Mouse (Mus musculus): ENCODE measurements around the gene Ccdc160. TPM values are rescaled to one million over a fixed set of nuclear protein-coding genes. Genes with fewer than 3 reads are reported as not detected.

Ccdc160 gene
- total and polyA plus RNA-seq, 3 experiments: not detected

GRCm38 (mm10) chrX:52745462-52745861 lies 45.5 kb upstream of the Ccdc160 start:
- H3K79me2 ChIP-seq (ENCODE audit: control insufficient read depth, insufficient read depth, low read length, poor library complexity): no peaks in the 10 kb centered on the region
- H3K27me3 ChIP-seq (ENCODE audit: control insufficient read depth in 1 of 2, insufficient read depth in 2 of 2, low read length in 2 of 2): no peaks in the 10 kb centered on the region
- no peak overlapping the region for H3K27ac ChIP-seq (ENCODE audit: control insufficient read depth, low read depth, low read length)
- no peaks in the 10 kb centered on the region for H3K4me1 ChIP-seq (ENCODE audit: control insufficient read depth in 1 of 2, insufficient read depth in 2 of 2, low read length in 2 of 2)
- H3K4me3 ChIP-seq (ENCODE audit: control insufficient read depth in 1 of 2, insufficient read depth in 1 of 2, low read depth in 2 of 2, low read length in 2 of 2): no peak overlapping the region
- TF ChIP-seq GATA1 (IDR thresholded peaks at IDR 0.05; ENCODE audit: low read depth, low read length): no peak
- no peak for TF ChIP-seq EP300 (IDR thresholded peaks at IDR 0.05; ENCODE audit: low read depth in 1 of 2, low read length in 2 of 2)
- TF ChIP-seq MYC (IDR thresholded peaks at IDR 0.05; ENCODE audit: low read depth, low read length): no peak
- TF ChIP-seq UBTF (IDR thresholded peaks at IDR 0.05; ENCODE audit: borderline replicate concordance, insufficient read depth, low read depth, low read length): no peak
- TF ChIP-seq TAL1 (IDR thresholded peaks at IDR 0.05; ENCODE audit: low read length): no peak
- TF ChIP-seq SMC3 (IDR thresholded peaks at IDR 0.05; ENCODE audit: low read depth, low read length): no peak
- no peak for TF ChIP-seq MAFK (IDR thresholded peaks at IDR 0.05; ENCODE audit: borderline replicate concordance, low read depth, low read length)
- no peak for TF ChIP-seq BHLHE40 (IDR thresholded peaks at IDR 0.05; ENCODE audit: borderline replicate concordance, low read depth, low read length)
- no peak for TF ChIP-seq CHD1 (IDR thresholded peaks at IDR 0.05; ENCODE audit: low read depth, low read length)
- TF ChIP-seq POLR2AphosphoS2 (IDR thresholded peaks at IDR 0.05; ENCODE audit: low read length): no peak
- TF ChIP-seq HCFC1 (IDR thresholded peaks at IDR 0.05; ENCODE audit: low read depth, low read length): no peak
- no peaks in the 10 kb centered on the region for H3K36me3 ChIP-seq (ENCODE audit: control insufficient read depth in 1 of 2, insufficient read depth in 2 of 2, low read length in 2 of 2)
- DNase-seq (ENCODE audit: low read depth, low spot score): no peak
- H3K9me3 ChIP-seq (replicated peaks; ENCODE audit: insufficient read depth, low read length): no peaks in the 10 kb centered on the region
- no peak overlapping the region for H3K9ac ChIP-seq (ENCODE audit: control insufficient read depth, low read depth, low read length, poor library complexity, severe bottlenecking)

GRCm38 (mm10) chrX:52745917-52746316 lies 45.1 kb upstream of the Ccdc160 start:
- Histone ChIP-seq H3K27ac (ENCODE audit: control insufficient read depth, low read depth, low read length) (no peak overlapping the region), H3K4me3 (ENCODE audit: control insufficient read depth in 1 of 2, insufficient read depth in 1 of 2, low read depth in 2 of 2, low read length in 2 of 2) (no peak overlapping the region), H3K27me3 (ENCODE audit: control insufficient read depth in 1 of 2, insufficient read depth in 2 of 2, low read length in 2 of 2) (no peaks in the 10 kb centered on the region), H3K9ac (ENCODE audit: control insufficient read depth, low read depth, low read length, poor library complexity, severe bottlenecking) (no peak overlapping the region), H3K36me3 (ENCODE audit: control insufficient read depth in 1 of 2, insufficient read depth in 2 of 2, low read length in 2 of 2) (no peaks in the 10 kb centered on the region), H3K4me1 (ENCODE audit: control insufficient read depth in 1 of 2, insufficient read depth in 2 of 2, low read length in 2 of 2) (no peaks in the 10 kb centered on the region), H3K79me2 (ENCODE audit: control insufficient read depth, insufficient read depth, low read length, poor library complexity) (no peaks in the 10 kb centered on the region), H3K9me3 (replicated peaks; ENCODE audit: insufficient read depth, low read length) (no peaks in the 10 kb centered on the region)
- DNase-seq (ENCODE audit: low read depth, low spot score): no peak
- TF ChIP-seq KAT2A (conservative IDR thresholded peaks at IDR 0.05; ENCODE audit: low read depth, low read length): no peak
- TF ChIP-seq USF1 (IDR thresholded peaks at IDR 0.05; ENCODE audit: low read depth, low read length): no peak
- TF ChIP-seq MAX (IDR thresholded peaks at IDR 0.05; ENCODE audit: low read length): no peak
- no peak for TF ChIP-seq TCF12 (IDR thresholded peaks at IDR 0.05; ENCODE audit: low read depth, low read length)
- no peak for TF ChIP-seq BHLHE40 (IDR thresholded peaks at IDR 0.05; ENCODE audit: borderline replicate concordance, low read depth, low read length)
- no peak for TF ChIP-seq NRF1 (IDR thresholded peaks at IDR 0.05; ENCODE audit: insufficient read depth, low read depth, low read length, poor library complexity, severe bottlenecking)
- no peak for TF ChIP-seq GABPA (IDR thresholded peaks at IDR 0.05; ENCODE audit: low read depth, low read length)
- TF ChIP-seq SMC3 (IDR thresholded peaks at IDR 0.05; ENCODE audit: low read depth, low read length): no peak
- TF ChIP-seq CTCF (IDR thresholded peaks at IDR 0.05 in 2 of 3, conservative IDR thresholded peaks at IDR 0.05 in 1 of 3; ENCODE audit: control insufficient read depth in 1 of 3, insufficient read depth in 1 of 3, low read depth in 2 of 3, low read length in 3 of 3, poor library complexity in 1 of 3, severe bottlenecking in 1 of 3): no peak
- no peak for TF ChIP-seq ELF1 (IDR thresholded peaks at IDR 0.05; ENCODE audit: low read depth, low read length)
- TF ChIP-seq POLR2AphosphoS5 (IDR thresholded peaks at IDR 0.05; ENCODE audit: borderline replicate concordance, low read depth, low read length): no peak
- TF ChIP-seq TAL1 (IDR thresholded peaks at IDR 0.05; ENCODE audit: low read length): no peak
- TF ChIP-seq EP300 (IDR thresholded peaks at IDR 0.05; ENCODE audit: low read depth in 1 of 2, low read length in 2 of 2): no peak
- TF ChIP-seq SIN3A (IDR thresholded peaks at IDR 0.05; ENCODE audit: low read length): no peak
- no peak for TF ChIP-seq TBP (IDR thresholded peaks at IDR 0.05; ENCODE audit: low read depth, low read length)

All from MEL (cell line).